Mouse (Mus musculus): ENCODE measurements around the gene Trpc4ap.

GRCm38 (mm10) chr2:155724036-155724435, 31.9 kb upstream of the Trpc4ap start:
- TF ChIP-seq ZNF384 (IDR thresholded peaks at IDR 0.05; ENCODE audit: low read depth, low read length) (no peak), HCFC1 (IDR thresholded peaks at IDR 0.05; ENCODE audit: borderline replicate concordance, insufficient read depth, low read length) (no peak)
